Mouse (Mus musculus) adrenal gland, postnatal 4 days (tissue): ENCODE measurements around the gene Capn7. TPM values are rescaled to one million over a fixed set of nuclear protein-coding genes. Genes with fewer than 3 reads are reported as not detected.

Experiments
- DNase-seq, 2 experiments: peaks; one replicate each; pipeline ENCODE4 v3.0.0; 2021 to 2022; ENCODE audit warnings: low spot score in 2 of 2, mixed read lengths in 2 of 2
- long read RNA-seq, 2 experiments: library from polyadenylated mRNA; stranded (forward); transcript quantifications; one replicate each; pipeline ENCODE4 v2.0.0; 2021
- total RNA-seq, 2 experiments: library from RNA; stranded (reverse); gene quantifications; 2 replicates each; pipeline ENCODE4 v1.2.3; 2021

The Capn7 gene
- total RNA-seq = 10 to 100 TPM; 47.0 to 53.0 TPM
- long read RNA-seq, experiment 1, transcript Capn7-201 (21 exons, 3,648 nt) = major isoform, 7 of 16 reads
- long read RNA-seq, experiment 1, partial matches to known transcripts = 2 of 16 reads
- long read RNA-seq, experiment 1, other reads (novel, unspliced or antisense) = 7 of 16 reads
- long read RNA-seq, experiment 2, full-length matches to known transcripts = 27 of 61 reads
- long read RNA-seq, experiment 2, partial matches to known transcripts = 4 of 61 reads
- long read RNA-seq, experiment 2, other reads (novel, unspliced or antisense) = 30 of 61 reads

- DNase-seq = peak; percentile 99
Measured at GRCm38 (mm10) chr14:31336369-31337155, at the start of gene Capn7. Capn7 (plus strand) TSS chr14:31336638.

- DNase-seq = no peak
Measured at GRCm38 (mm10) chr14:31313192-31313591, 23.2 kb upstream of the Capn7 start.

GRCm38 (mm10) chr14:31316613-31317012, 19.8 kb upstream of the Capn7 start:
- no peak for DNase-seq

- no peak for DNase-seq
Measured at GRCm38 (mm10) chr14:31317754-31318153, 18.7 kb upstream of the Capn7 start.

GRCm38 (mm10) chr14:31319546-31319945, 16.9 kb upstream of the Capn7 start:
- no peak for DNase-seq

- no peak for DNase-seq
Measured at GRCm38 (mm10) chr14:31321181-31321580, 15.3 kb upstream of the Capn7 start.

- no peak for DNase-seq
Measured at GRCm38 (mm10) chr14:31322191-31322590, 14.2 kb upstream of the Capn7 start.

- no peak for DNase-seq
Measured at GRCm38 (mm10) chr14:31323189-31323588, 13.2 kb upstream of the Capn7 start.

GRCm38 (mm10) chr14:31323849-31324792, 12.3 kb upstream of the Capn7 start, which contains the start of gene Dnah1:
Dnah1 (minus strand) TSS chr14:31323896.
- DNase-seq = peak in 1 of 2 experiments; percentile 25

- no peak for DNase-seq
Measured at GRCm38 (mm10) chr14:31324851-31325250, 11.6 kb upstream of the Capn7 start.

- no peak for DNase-seq
Measured at GRCm38 (mm10) chr14:31325551-31325950, 10.9 kb upstream of the Capn7 start.

GRCm38 (mm10) chr14:31326770-31327169, 9.7 kb upstream of the Capn7 start:
- DNase-seq = no peak

GRCm38 (mm10) chr14:31327196-31327595, 9.2 kb upstream of the Capn7 start:
- DNase-seq = no peak

GRCm38 (mm10) chr14:31327681-31328080, 8.8 kb upstream of the Capn7 start:
- no peak for DNase-seq

GRCm38 (mm10) chr14:31329741-31330140, 6.7 kb upstream of the Capn7 start:
- no peak for DNase-seq

- DNase-seq = no peak
Measured at GRCm38 (mm10) chr14:31330957-31331356, 5.5 kb upstream of the Capn7 start.

- DNase-seq = no peak
Measured at GRCm38 (mm10) chr14:31335765-31336164, 673 bp upstream of the Capn7 start.

- DNase-seq = no peak
Measured at GRCm38 (mm10) chr14:31337406-31337805, 968 bp downstream of the Capn7 start.

GRCm38 (mm10) chr14:31337947-31338346, 1.5 kb downstream of the Capn7 start:
- no peak for DNase-seq

GRCm38 (mm10) chr14:31343241-31343640, 6.8 kb downstream of the Capn7 start:
- DNase-seq = no peak

GRCm38 (mm10) chr14:31345367-31345766, 8.9 kb downstream of the Capn7 start:
- no peak for DNase-seq
